Mouse (Mus musculus): ENCODE data around the gene Olfr1555-ps1.
"Not testable (repeated sequence)": the region's sequence is repeated elsewhere in the genome, so short reads cannot be mapped to it uniquely, and the experiment has no call there.

- TF ChIP-seq CTCF (IDR thresholded peaks at IDR 0.05; ENCODE audit: borderline replicate concordance, extremely low read depth, insufficient read depth, insufficient read length); POLR2A (IDR thresholded peaks at IDR 0.05; ENCODE audit: borderline replicate concordance, extremely low read depth, insufficient read depth, insufficient read length, poor library complexity, severe bottlenecking): not testable (repeated sequence)
These were observed 29.2 kb upstream of the Olfr1555-ps1 start for GRCm38 (mm10) chr19:12199076-12199475.
